Mouse (Mus musculus) lung, postnatal 0 days (tissue): ENCODE results near the gene Nphp4.

Experiments used
- CTCF ChIP-seq: IDR thresholded peaks from 2 replicates; pipeline ENCODE4 v1.5.1; 2016; ENCODE audit warnings: antibody characterized with exemption, mild to moderate bottlenecking
- EP300 ChIP-seq: IDR thresholded peaks from 2 replicates; pipeline ENCODE4 v1.6.1; 2016; ENCODE audit warnings: antibody characterized with exemption, mild to moderate bottlenecking, control low read depth

- TF ChIP-seq EP300, result no peak
- TF ChIP-seq CTCF, result no peak
Measured at GRCm38 (mm10) chr4:152494360-152494879, 17.9 kb downstream of the Nphp4 start.
